Mouse (Mus musculus) liver, embryonic 14 days (tissue): ENCODE data around the gene Olfr714. TPM values are rescaled to one million over a fixed set of nuclear protein-coding genes. Genes with fewer than 3 reads are reported as not detected.

Experiments used
- polyA plus RNA-seq: library from polyadenylated mRNA; depleted of rRNA; stranded (reverse); fragments of >200 nt; gene quantifications from 2 replicates; pipeline ENCODE4 v1.2.3, GENCODE M21; 2012; rRNA removed

Olfr714 gene
- not detected in 2 replicates for polyA plus RNA-seq

GRCm38 (mm10) chr7:107070681-107071080, at the start of gene Olfr714:
Gene Olfr714, plus strand, starts transcription at chr7:107070981.

GRCm38 (mm10) chr7:107030874-107031273, 39.9 kb upstream of the Olfr714 start, which contains the start of gene Olfr713:
Gene Olfr713, plus strand, starts transcription at chr7:107031174.

GRCm38 (mm10) chr7:107092920-107093319, 22.1 kb downstream of the Olfr714 start, which contains the start of gene Olfr17:
Gene Olfr17, plus strand, starts transcription at chr7:107093220.

GRCm38 (mm10) chr7:107110269-107110668, 39.5 kb downstream of the Olfr714 start, which contains the start of gene Olfr715b:
Gene Olfr715b, minus strand, starts transcription at chr7:107110369.

Other genes starting within 250 kb of the Olfr714 start
- gene Olfr702, start 237.1 kb upstream of the Olfr714 start, polyA plus RNA-seq, result not detected in 2 replicates
- gene Olfr703, start 227.6 kb upstream of the Olfr714 start, polyA plus RNA-seq, result not detected in 2 replicates
- not detected in 2 replicates for gene Olfr704, start 207.8 kb upstream of the Olfr714 start, polyA plus RNA-seq
- not detected in 2 replicates for gene Olfr705, start 194.1 kb upstream of the Olfr714 start, polyA plus RNA-seq
- gene Olfr706, start 182.8 kb upstream of the Olfr714 start, polyA plus RNA-seq, result not detected in 2 replicates
- not detected in 2 replicates for gene Olfr707, start 169.7 kb upstream of the Olfr714 start, polyA plus RNA-seq
- gene Olfr1532-ps1, start 163.0 kb upstream of the Olfr714 start, polyA plus RNA-seq, result not detected in 2 replicates
- gene Olfr709-ps1, start 138.8 kb upstream of the Olfr714 start, polyA plus RNA-seq, result not detected in 2 replicates
- not detected in 2 replicates for gene Olfr710, start 122.7 kb upstream of the Olfr714 start, polyA plus RNA-seq
- gene Olfr6, start 107.0 kb upstream of the Olfr714 start, polyA plus RNA-seq, result not detected in 2 replicates
- gene Olfr711, start 95.5 kb upstream of the Olfr714 start, polyA plus RNA-seq, result not detected in 2 replicates
- not detected in 2 replicates for gene Olfr2, start 64.9 kb upstream of the Olfr714 start, polyA plus RNA-seq
- not detected in 2 replicates for gene Olfr713, start 39.8 kb upstream of the Olfr714 start, polyA plus RNA-seq
- not detected in 2 replicates for gene Olfr17, start 22.2 kb downstream of the Olfr714 start, polyA plus RNA-seq
- gene Olfr715b, start 39.4 kb downstream of the Olfr714 start, polyA plus RNA-seq, result not detected in 2 replicates
- gene Olfr715, start 60.1 kb downstream of the Olfr714 start, polyA plus RNA-seq, result not detected in 2 replicates
- not detected in 2 replicates for gene Olfr716, start 67.3 kb downstream of the Olfr714 start, polyA plus RNA-seq
- gene Nlrp14, start 96.0 kb downstream of the Olfr714 start, polyA plus RNA-seq, result not detected in 2 replicates
- gene Rbmxl2, start 138.5 kb downstream of the Olfr714 start, polyA plus RNA-seq, result not detected in 2 replicates